Comparison of ENCODE assay signal across 8 mouse cellular contexts in the genomic region with DNA sequence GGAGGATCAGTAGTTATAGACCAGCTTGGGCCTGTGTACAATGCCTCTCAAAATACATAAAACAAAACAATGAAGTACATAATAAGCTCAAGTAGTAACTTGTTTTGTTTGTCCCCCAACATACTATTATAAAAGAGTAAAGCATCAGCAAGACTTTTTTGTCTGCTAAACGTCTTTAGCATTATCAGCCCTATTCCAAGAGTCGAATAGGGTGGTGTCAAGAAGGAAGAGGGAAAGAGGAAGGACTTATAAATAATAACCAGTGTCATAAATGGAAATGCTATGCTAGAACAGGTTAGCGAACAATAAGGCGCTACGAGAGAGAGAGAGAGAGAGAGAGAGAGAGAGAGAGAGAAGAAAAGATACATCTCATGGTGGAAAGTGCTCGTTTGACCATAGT. TPM values are rescaled to one million over a fixed set of nuclear protein-coding genes. Genes with fewer than 3 reads are reported as not detected.
DNase-seq lines count a peak whose midpoint lies in the region; ATAC-seq lines count a peak whose summit lies in the region.

No protein-coding gene starts in this region.

- H3K9me3 ChIP-seq in kidney, embryonic 15.5 days (replicated peaks): no peaks in the 10 kb centered on the region
- H3K9me3 ChIP-seq in hindbrain, embryonic 15.5 days: no peaks in the 10 kb centered on the region
- H3K9me3 ChIP-seq in midbrain, embryonic 15.5 days: no peaks in the 10 kb centered on the region

- peak overlapping the region; percentile 91 for H3K27ac ChIP-seq in kidney, embryonic 15.5 days
- H3K27ac ChIP-seq in brown adipose tissue, adult 24 weeks (replicated peaks; ENCODE audit: low read depth, low read length): peak overlapping the region; percentile 94
- peak overlapping the region; percentile 89 for H3K27ac ChIP-seq in hindbrain, embryonic 15.5 days (replicated peaks)
- H3K27ac ChIP-seq in midbrain, embryonic 15.5 days: peak overlapping the region; percentile 94

- no peak for DNase-seq in kidney, postnatal 14 days
- no peak for DNase-seq in cerebellum, adult 8-10 months
- DNase-seq in layer of hippocampus, adult 11-12 months (ENCODE audit: low spot score): no peak

- peak overlapping the region; percentile 94 for H3K9ac ChIP-seq in kidney, embryonic 15.5 days
- peak overlapping the region; percentile 77 for H3K9ac ChIP-seq in hindbrain, embryonic 15.5 days
- peak overlapping the region; percentile 89 for H3K9ac ChIP-seq in midbrain, embryonic 15.5 days

- peaks cover 36% of the 10 kb centered on the region for H3K4me1 ChIP-seq in kidney, embryonic 15.5 days
- H3K4me1 ChIP-seq in brown adipose tissue, adult 24 weeks (ENCODE audit: control insufficient read depth, insufficient read depth, insufficient read length, low read length): peaks cover 11% of the 10 kb centered on the region
- peaks cover 40% of the 10 kb centered on the region for H3K4me1 ChIP-seq in hindbrain, embryonic 15.5 days (replicated peaks)
- H3K4me1 ChIP-seq in midbrain, embryonic 15.5 days: peaks cover 41% of the 10 kb centered on the region

- peaks cover 33% of the 10 kb centered on the region for H3K36me3 ChIP-seq in kidney, embryonic 15.5 days
- H3K36me3 ChIP-seq in hindbrain, embryonic 15.5 days: peaks cover 28% of the 10 kb centered on the region
- H3K36me3 ChIP-seq in midbrain, embryonic 15.5 days (replicated peaks): peaks cover 24% of the 10 kb centered on the region

- H3K4me2 ChIP-seq in kidney, embryonic 15.5 days: peak overlapping the region; percentile 57
- peak overlapping the region; percentile 60 for H3K4me2 ChIP-seq in hindbrain, embryonic 15.5 days
- peak overlapping the region; percentile 68 for H3K4me2 ChIP-seq in midbrain, embryonic 15.5 days

- ATAC-seq in kidney, embryonic 15.5 days (replicated peaks; ENCODE audit: low FRiP score): no peak
- ATAC-seq in hindbrain, embryonic 15.5 days (ENCODE audit: low FRiP score, low read depth): no peak
- no peak for ATAC-seq in midbrain, embryonic 15.5 days (replicated peaks)
- ATAC-seq in frontal cortex, adult (ENCODE audit: low TSS enrichment): no peak

- WGBS in kidney, embryonic 15.5 days: 2% methylated on average over 6 of the region's 6 CpGs
- WGBS in hindbrain, embryonic 15.5 days: 4% methylated on average over 6 of the region's 6 CpGs
- WGBS in midbrain, embryonic 15.5 days: 5% methylated on average over 6 of the region's 6 CpGs

- peak overlapping the region; percentile 84 for H3K4me3 ChIP-seq in kidney, embryonic 15.5 days (replicated peaks)
- peak overlapping the region; percentile 87 for H3K4me3 ChIP-seq in brown adipose tissue, adult 24 weeks (ENCODE audit: insufficient read depth, low read depth, low read length)
- peak overlapping the region; percentile 75 for H3K4me3 ChIP-seq in hindbrain, embryonic 15.5 days
- peak overlapping the region; percentile 94 for H3K4me3 ChIP-seq in midbrain, embryonic 15.5 days

- no peaks in the 10 kb centered on the region for H3K27me3 ChIP-seq in kidney, embryonic 15.5 days
- H3K27me3 ChIP-seq in hindbrain, embryonic 15.5 days: no peaks in the 10 kb centered on the region
- no peaks in the 10 kb centered on the region for H3K27me3 ChIP-seq in midbrain, embryonic 15.5 days (replicated peaks)

RNA-seq across cellular contexts. Expression of gene Hspa5, which starts 0.8 kb away (rescaled TPM):
- polyA plus RNA-seq in kidney, embryonic 15.5 days (2015; fragmentation: Nextera tagmentation; extraction: Ambion mirVana): 989 and 1,038 TPM in 2 replicates
- polyA plus RNA-seq in brown adipose tissue, adult 24 weeks (2012; ENCODE audit: insufficient read depth, insufficient read length, missing spikeins): 188 and 303 TPM in 2 replicates
- polyA plus RNA-seq in hindbrain, embryonic 15.5 days (2015; fragmentation: Nextera tagmentation; extraction: Ambion mirVana): 436 and 443 TPM in 2 replicates
- polyA plus RNA-seq in midbrain, embryonic 15.5 days (2015; fragmentation: Nextera tagmentation; extraction: Ambion mirVana): 418 and 429 TPM in 2 replicates

RNA-seq across cellular contexts. Expression of gene Gapvd1, which starts 15.9 kb away (rescaled TPM):
- 81.3 and 84.6 TPM in 2 replicates for polyA plus RNA-seq in kidney, embryonic 15.5 days (2015; fragmentation: Nextera tagmentation; extraction: Ambion mirVana)
- polyA plus RNA-seq in brown adipose tissue, adult 24 weeks (2012; ENCODE audit: insufficient read depth, insufficient read length, missing spikeins): 18.7 and 22.6 TPM in 2 replicates
- 106 and 108 TPM in 2 replicates for polyA plus RNA-seq in hindbrain, embryonic 15.5 days (2015; fragmentation: Nextera tagmentation; extraction: Ambion mirVana)
- 112 and 123 TPM in 2 replicates for polyA plus RNA-seq in midbrain, embryonic 15.5 days (2015; fragmentation: Nextera tagmentation; extraction: Ambion mirVana)

RNA-seq across cellular contexts. Expression of gene Rabepk, which starts 28.8 kb away (rescaled TPM):
- polyA plus RNA-seq in kidney, embryonic 15.5 days (2015; fragmentation: Nextera tagmentation; extraction: Ambion mirVana): 36.3 and 42.8 TPM in 2 replicates
- polyA plus RNA-seq in brown adipose tissue, adult 24 weeks (2012; ENCODE audit: insufficient read depth, insufficient read length, missing spikeins): 23.2 and 28.2 TPM in 2 replicates
- 24.8 and 27.3 TPM in 2 replicates for polyA plus RNA-seq in hindbrain, embryonic 15.5 days (2015; fragmentation: Nextera tagmentation; extraction: Ambion mirVana)
- polyA plus RNA-seq in midbrain, embryonic 15.5 days (2015; fragmentation: Nextera tagmentation; extraction: Ambion mirVana): 23.2 and 24.5 TPM in 2 replicates

RNA-seq across cellular contexts. Expression of gene Fbxw2, which starts 55.2 kb away (rescaled TPM):
- polyA plus RNA-seq in kidney, embryonic 15.5 days (2015; fragmentation: Nextera tagmentation; extraction: Ambion mirVana): 79.3 and 82.0 TPM in 2 replicates
- polyA plus RNA-seq in brown adipose tissue, adult 24 weeks (2012; ENCODE audit: insufficient read depth, insufficient read length, missing spikeins): 55.3 and 59.9 TPM in 2 replicates
- 96.8 and 97.6 TPM in 2 replicates for polyA plus RNA-seq in hindbrain, embryonic 15.5 days (2015; fragmentation: Nextera tagmentation; extraction: Ambion mirVana)
- 102 and 107 TPM in 2 replicates for polyA plus RNA-seq in midbrain, embryonic 15.5 days (2015; fragmentation: Nextera tagmentation; extraction: Ambion mirVana)
